Mouse (Mus musculus) C2C12 (cell line): ENCODE data around the gene Laptm5.

Experiments
- CTCF ChIP-seq: IDR thresholded peaks from one replicate; pipeline ENCODE4 v1.5.1; 2011; ENCODE audit not compliant: control insufficient read depth, insufficient read depth, insufficient read length
- MYOD1 ChIP-seq: IDR thresholded peaks from one replicate; pipeline ENCODE4 v1.6.1; 2011; ENCODE audit warnings: low read depth; ENCODE audit not compliant: control insufficient read depth, insufficient read length
- USF1 ChIP-seq: IDR thresholded peaks from one replicate; pipeline ENCODE4 v1.6.1; 2011; ENCODE audit warnings: low read depth, mild to moderate bottlenecking, control low read depth, moderate library complexity

DNA sequence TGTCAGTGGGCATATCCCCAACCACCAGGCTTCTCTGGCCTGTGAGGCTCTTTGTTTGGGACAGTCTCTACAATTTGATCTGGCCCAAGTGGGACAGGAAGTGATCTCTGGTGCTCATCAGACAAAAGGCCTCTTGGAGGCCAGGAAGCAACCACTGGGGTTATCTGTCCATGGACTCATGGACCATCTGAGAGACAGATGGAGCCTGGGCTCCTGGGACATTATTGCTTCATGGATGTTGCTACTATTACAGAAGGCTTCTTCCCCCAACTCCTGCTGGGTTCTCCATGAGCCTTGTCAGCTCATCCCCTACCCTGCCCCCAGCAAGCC, 22.4 kb upstream of the Laptm5 start:
- TF ChIP-seq CTCF: no peak
- TF ChIP-seq USF1: no peak
- no peak for TF ChIP-seq MYOD1
